In the genomic region with DNA sequence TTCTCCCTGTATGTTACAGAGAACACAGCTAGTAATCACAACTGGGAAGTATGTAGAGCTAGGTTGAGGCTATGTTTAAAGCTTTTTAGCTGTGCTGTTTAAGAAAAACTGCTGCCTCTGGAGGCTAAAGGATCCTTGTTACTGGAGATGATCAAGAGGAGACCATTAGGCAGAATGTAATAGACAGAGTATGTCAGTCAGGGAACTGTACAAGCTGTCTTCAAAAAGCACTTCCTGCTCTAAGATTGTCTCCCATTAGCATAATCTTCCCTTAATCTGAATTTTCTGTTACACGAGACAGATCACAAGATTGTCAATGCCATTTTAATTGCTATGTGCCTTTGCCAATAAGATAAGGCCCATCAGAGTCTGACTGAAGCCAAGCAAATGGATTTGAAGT, we compare ENCODE assay signal across 18 mouse cellular contexts.
"Had no signal": no experiment of that assay in that cellular context is flagged by ENCODE, and none has a peak within 500 bp of the region (broad histone marks: within the 10 kb centered on the region; RNA-seq: fewer than 3 reads in every experiment).

No protein-coding gene starts in this region.

- H3K4me2 ChIP-seq: lung, embryonic 15.5 days; midbrain, embryonic 12.5 days; neural tube, embryonic 12.5 days; stomach, embryonic 15.5 days had no signal

- H3K36me3 ChIP-seq: lung, embryonic 15.5 days; midbrain, embryonic 12.5 days; neural tube, embryonic 12.5 days; stomach, embryonic 15.5 days had no signal

- H3K27me3 ChIP-seq: lung, embryonic 15.5 days; megakaryocyte, embryonic 14.5 days; midbrain, embryonic 12.5 days; neural tube, embryonic 12.5 days; stomach, embryonic 15.5 days had no signal

- H3K9ac ChIP-seq: liver, postnatal 0 days; lung, embryonic 15.5 days; midbrain, embryonic 12.5 days; neural tube, embryonic 12.5 days; stomach, embryonic 15.5 days had no signal

- H3K4me1 ChIP-seq: lung, embryonic 15.5 days; midbrain, embryonic 12.5 days; neural tube, embryonic 12.5 days; stomach, embryonic 15.5 days had no signal

- H3K9me3 ChIP-seq: lung, embryonic 15.5 days; megakaryocyte, embryonic 14.5 days; midbrain, embryonic 12.5 days; neural tube, embryonic 12.5 days; stomach, embryonic 15.5 days had no signal

- H3K27ac ChIP-seq: lung, embryonic 15.5 days; macrophage; midbrain, embryonic 12.5 days; neural tube, embryonic 12.5 days; stomach, embryonic 15.5 days; stomach, postnatal 0 days had no signal

- ATAC-seq: liver, postnatal 0 days; lung, postnatal 0 days; midbrain, embryonic 16.5 days had no signal

- DNase-seq: liver, postnatal 0 days; lung, adult 2 months; lung, postnatal 14 days; lung, postnatal 36 days; midbrain, embryonic 14.5 days; right cerebral cortex, postnatal 14 days; thymus, adult 2 months; thymus, postnatal 25 days; thymus, postnatal 4 days had no signal

- H3K4me3 ChIP-seq: lung, embryonic 15.5 days; megakaryocyte, embryonic 14.5 days; midbrain, embryonic 12.5 days; neural tube, embryonic 12.5 days; stomach, embryonic 15.5 days had no signal
